Mouse (Mus musculus): ENCODE data around the gene Chst3. TPM values are rescaled to one million over a fixed set of nuclear protein-coding genes. Genes with fewer than 3 reads are reported as not detected.

Chst3 gene
- total and polyA plus RNA-seq, 2 experiments from 2014 or later = 0.20 to 2.2 TPM

- peak overlapping the region; percentile 82 for H3K27ac ChIP-seq (ENCODE audit: low read depth)
- H3K27me3 ChIP-seq (ENCODE audit: control insufficient read depth, insufficient read depth, low read length) = no peaks in the 10 kb centered on the region
- no peak overlapping the region; the same call in 1 of the 2 replicates for H3K9ac ChIP-seq (replicated peaks; ENCODE audit: low read depth, low read length)
- H3K36me3 ChIP-seq (replicated peaks; ENCODE audit: control insufficient read depth, insufficient read depth, low read length) = no peaks in the 10 kb centered on the region
- H3K4me3 ChIP-seq (ENCODE audit: low read depth, low read length) = no peak overlapping the region
- no peaks in the 10 kb centered on the region for H3K9me3 ChIP-seq (replicated peaks; ENCODE audit: control insufficient read depth, low read length)
- H3K4me1 ChIP-seq (ENCODE audit: control insufficient read depth, insufficient read depth) = peaks cover 33% of the 10 kb centered on the region
- DNase-seq (ENCODE audit: low spot score) (peak; percentile 74), ATAC-seq (ENCODE audit: insufficient read depth, low read depth) (peak; percentile 55)
- WGBS = 19% methylated on average over 9 of the region's 9 CpGs
- no peak for TF ChIP-seq CTCF (IDR thresholded peaks at IDR 0.05; ENCODE audit: low read depth)
- TF ChIP-seq EP300 (IDR thresholded peaks at IDR 0.05; ENCODE audit: low read depth) = no peak
- no peak overlapping the region for H3K4me2 ChIP-seq (ENCODE audit: low read depth, low read length)
These were observed 13.3 kb downstream of the Chst3 start for GRCm38 (mm10) chr10:60205601-60206241.

GRCm38 (mm10) chr10:60202785-60203184 lies 16.3 kb downstream of the Chst3 start:
- Histone ChIP-seq H3K27me3 (ENCODE audit: control insufficient read depth, insufficient read depth, low read length) (no peaks in the 10 kb centered on the region), H3K4me2 (ENCODE audit: low read depth, low read length) (no peak overlapping the region), H3K9ac (replicated peaks; ENCODE audit: low read depth, low read length) (no peak overlapping the region), H3K4me1 (ENCODE audit: control insufficient read depth, insufficient read depth) (peaks cover 17% of the 10 kb centered on the region), H3K9me3 (replicated peaks; ENCODE audit: control insufficient read depth, low read length) (no peaks in the 10 kb centered on the region), H3K27ac (ENCODE audit: low read depth) (no peak overlapping the region), H3K4me3 (ENCODE audit: low read depth, low read length) (no peak overlapping the region), H3K36me3 (replicated peaks; ENCODE audit: control insufficient read depth, insufficient read depth, low read length) (no peaks in the 10 kb centered on the region)
- DNase-seq (ENCODE audit: low spot score) (no peak), ATAC-seq (ENCODE audit: insufficient read depth, low read depth) (no peak)
- no peak for TF ChIP-seq EP300 (IDR thresholded peaks at IDR 0.05; ENCODE audit: low read depth)
- no peak for TF ChIP-seq CTCF (IDR thresholded peaks at IDR 0.05; ENCODE audit: low read depth)
- 52% methylated on average over 5 of the region's 5 CpGs for WGBS

- DNase-seq (ENCODE audit: low spot score) (no peak), ATAC-seq (ENCODE audit: insufficient read depth, low read depth) (no peak)
- Histone ChIP-seq H3K27ac (ENCODE audit: low read depth) (no peak overlapping the region), H3K4me3 (ENCODE audit: low read depth, low read length) (no peak overlapping the region), H3K27me3 (ENCODE audit: control insufficient read depth, insufficient read depth, low read length) (no peaks in the 10 kb centered on the region), H3K9me3 (replicated peaks; ENCODE audit: control insufficient read depth, low read length) (no peaks in the 10 kb centered on the region), H3K4me2 (ENCODE audit: low read depth, low read length) (no peak overlapping the region), H3K9ac (replicated peaks; ENCODE audit: low read depth, low read length) (no peak overlapping the region), H3K4me1 (ENCODE audit: control insufficient read depth, insufficient read depth) (peaks cover 17% of the 10 kb centered on the region), H3K36me3 (replicated peaks; ENCODE audit: control insufficient read depth, insufficient read depth, low read length) (no peaks in the 10 kb centered on the region)
- TF ChIP-seq CTCF (IDR thresholded peaks at IDR 0.05; ENCODE audit: low read depth) (no peak), EP300 (IDR thresholded peaks at IDR 0.05; ENCODE audit: low read depth) (no peak)
- WGBS = 51% methylated on average over 6 of the region's 6 CpGs
These were observed 18.1 kb downstream of the Chst3 start for GRCm38 (mm10) chr10:60200996-60201395.

GRCm38 (mm10) chr10:60199378-60199777 lies 19.7 kb downstream of the Chst3 start:
- no peak overlapping the region for H3K9ac ChIP-seq (replicated peaks; ENCODE audit: low read depth, low read length)
- no peak for TF ChIP-seq EP300 (IDR thresholded peaks at IDR 0.05; ENCODE audit: low read depth)
- no peak for TF ChIP-seq CTCF (IDR thresholded peaks at IDR 0.05; ENCODE audit: low read depth)

GRCm38 (mm10) chr10:60197406-60197821 lies 21.6 kb downstream of the Chst3 start:
- Histone ChIP-seq H3K9me3 (replicated peaks; ENCODE audit: control insufficient read depth, low read length) (no peaks in the 10 kb centered on the region), H3K4me1 (ENCODE audit: control insufficient read depth, insufficient read depth) (peaks cover 33% of the 10 kb centered on the region), H3K36me3 (replicated peaks; ENCODE audit: control insufficient read depth, insufficient read depth, low read length) (no peaks in the 10 kb centered on the region), H3K27me3 (ENCODE audit: control insufficient read depth, insufficient read depth, low read length) (peaks cover 6% of the 10 kb centered on the region; the same call in 1 of the 2 replicates), H3K27ac (ENCODE audit: low read depth) (peak overlapping the region; percentile 18; the same call in 1 of the 2 replicates), H3K4me3 (ENCODE audit: low read depth, low read length) (no peak overlapping the region), H3K9ac (replicated peaks; ENCODE audit: low read depth, low read length) (no peak overlapping the region), H3K4me2 (ENCODE audit: low read depth, low read length) (no peak overlapping the region)
- TF ChIP-seq EP300 (IDR thresholded peaks at IDR 0.05; ENCODE audit: low read depth) (no peak), CTCF (IDR thresholded peaks at IDR 0.05; ENCODE audit: low read depth) (no peak)
- no peak for DNase-seq (ENCODE audit: low spot score)
- no peak for ATAC-seq (ENCODE audit: insufficient read depth, low read depth)
- 41% methylated on average over 10 of the region's 10 CpGs for WGBS

More at GRCm38 (mm10) chr10:60199378-60199777, 19.7 kb downstream of the Chst3 start:
- ATAC-seq (ENCODE audit: insufficient read depth, low read depth) (no peak), DNase-seq (ENCODE audit: low spot score) (no peak)
- Histone ChIP-seq H3K4me3 (ENCODE audit: low read depth, low read length) (no peak overlapping the region), H3K4me2 (ENCODE audit: low read depth, low read length) (no peak overlapping the region), H3K4me1 (ENCODE audit: control insufficient read depth, insufficient read depth) (peaks cover 22% of the 10 kb centered on the region), H3K27ac (ENCODE audit: low read depth) (no peak overlapping the region), H3K36me3 (replicated peaks; ENCODE audit: control insufficient read depth, insufficient read depth, low read length) (no peaks in the 10 kb centered on the region), H3K9me3 (replicated peaks; ENCODE audit: control insufficient read depth, low read length) (no peaks in the 10 kb centered on the region), H3K27me3 (ENCODE audit: control insufficient read depth, insufficient read depth, low read length) (no peaks in the 10 kb centered on the region)
- WGBS = 73% methylated on average over 6 of the region's 6 CpGs

GRCm38 (mm10) chr10:60196971-60197370 lies 22.1 kb downstream of the Chst3 start:
- no peak overlapping the region for H3K9ac ChIP-seq (replicated peaks; ENCODE audit: low read depth, low read length)
- H3K4me2 ChIP-seq (ENCODE audit: low read depth, low read length) = no peak overlapping the region
- no peaks in the 10 kb centered on the region for H3K9me3 ChIP-seq (replicated peaks; ENCODE audit: control insufficient read depth, low read length)
- ATAC-seq (ENCODE audit: insufficient read depth, low read depth) = no peak
- 55% methylated on average over 5 of the region's 5 CpGs for WGBS
- TF ChIP-seq CTCF (IDR thresholded peaks at IDR 0.05; ENCODE audit: low read depth) (no peak), EP300 (IDR thresholded peaks at IDR 0.05; ENCODE audit: low read depth) (no peak)
- H3K27me3 ChIP-seq (ENCODE audit: control insufficient read depth, insufficient read depth, low read length) = peaks cover 10% of the 10 kb centered on the region; the same call in 1 of the 2 replicates
- no peak for DNase-seq (ENCODE audit: low spot score)
- no peaks in the 10 kb centered on the region for H3K36me3 ChIP-seq (replicated peaks; ENCODE audit: control insufficient read depth, insufficient read depth, low read length)
- peaks cover 36% of the 10 kb centered on the region for H3K4me1 ChIP-seq (ENCODE audit: control insufficient read depth, insufficient read depth)
- peak overlapping the region; percentile 18; the same call in 1 of the 2 replicates for H3K27ac ChIP-seq (ENCODE audit: low read depth)
- H3K4me3 ChIP-seq (ENCODE audit: low read depth, low read length) = no peak overlapping the region

Measured in heart, postnatal 0 days (tissue).